Mouse (Mus musculus): Measurements from ENCODE around the gene Hoxa13. TPM values are rescaled to one million over a fixed set of nuclear protein-coding genes. Genes with fewer than 3 reads are reported as not detected.
A peak's percentile ranks its signal among the peaks of the same experiment; 100 is the strongest.

Hoxa13 gene
- total RNA-seq (2021) = not detected
- long read RNA-seq, experiment 1 = 0 reads
- long read RNA-seq, experiment 2 = 0 reads

DNA sequence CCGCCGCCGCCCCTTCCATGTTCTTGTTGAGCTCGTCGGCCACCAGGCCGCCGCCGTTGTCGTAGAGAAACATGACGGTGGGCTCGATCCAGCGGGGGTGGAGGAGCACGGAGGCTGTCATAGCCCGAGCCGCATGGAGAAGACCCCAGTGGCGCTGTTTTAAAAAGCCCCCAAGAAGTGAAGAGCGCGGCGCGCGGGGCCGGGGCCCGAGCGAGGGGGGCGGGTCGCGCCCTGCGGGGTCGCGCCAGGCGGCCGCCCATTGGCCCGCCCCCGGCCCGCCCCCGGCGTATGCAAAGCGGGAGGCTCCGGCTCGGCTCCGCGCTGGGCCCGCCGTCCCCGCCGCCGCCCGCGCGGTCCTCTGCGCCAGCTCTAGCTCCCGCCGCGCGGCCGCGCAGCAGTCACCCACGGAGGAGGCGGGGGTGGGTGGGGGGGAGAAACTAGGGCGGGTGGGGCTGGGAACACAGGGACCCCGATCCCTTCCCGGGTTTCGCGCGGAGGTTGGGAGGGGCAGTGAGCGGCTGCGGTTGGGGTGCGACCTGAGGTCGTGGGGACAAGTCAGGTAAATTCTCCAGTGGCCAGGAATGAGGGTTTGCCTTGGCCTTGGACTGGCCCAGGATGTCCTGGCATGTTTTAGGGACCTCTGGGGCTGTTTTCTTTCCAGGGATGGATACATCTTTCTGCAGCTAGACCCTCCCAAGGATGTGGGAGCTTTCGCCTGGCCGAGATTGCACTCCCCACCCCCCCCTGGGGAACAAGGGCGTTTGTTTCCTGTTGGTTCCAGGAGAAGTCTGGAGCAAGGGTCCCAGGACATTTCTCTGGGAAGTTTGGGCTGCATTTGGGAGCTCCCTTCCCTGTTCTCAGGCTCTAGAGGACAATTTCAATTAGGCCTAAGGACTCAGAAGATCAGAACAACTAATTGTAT, at the start of gene Hoxa13:
TSS of gene Hoxa13 (minus strand) at position 227 of the 922 bp plus-strand sequence.
- DNase-seq (ENCODE audit: low spot score in 2 of 2) = no peak

DNA sequence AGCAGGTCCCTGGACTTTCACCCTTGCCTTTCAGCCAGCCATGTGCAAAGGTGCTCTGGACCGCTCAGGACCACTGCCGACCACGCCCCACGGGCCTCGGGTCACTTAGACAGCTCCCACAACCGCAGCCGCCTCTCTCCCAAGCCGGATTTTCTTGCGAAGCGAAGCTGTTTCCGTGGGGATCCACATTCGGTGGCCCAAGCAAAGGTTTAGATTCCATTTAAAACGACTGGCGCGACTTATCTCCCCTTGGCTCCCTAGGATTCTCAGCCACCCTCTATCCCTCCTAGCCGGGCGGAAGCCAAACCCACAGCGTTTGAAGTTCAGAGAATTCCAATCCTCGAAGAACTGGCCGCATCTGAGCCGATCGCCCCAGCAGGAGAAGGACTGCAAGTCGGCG, 49.7 kb upstream of the Hoxa13 start:
- DNase-seq (ENCODE audit: low spot score in 2 of 2) = no peak

DNA sequence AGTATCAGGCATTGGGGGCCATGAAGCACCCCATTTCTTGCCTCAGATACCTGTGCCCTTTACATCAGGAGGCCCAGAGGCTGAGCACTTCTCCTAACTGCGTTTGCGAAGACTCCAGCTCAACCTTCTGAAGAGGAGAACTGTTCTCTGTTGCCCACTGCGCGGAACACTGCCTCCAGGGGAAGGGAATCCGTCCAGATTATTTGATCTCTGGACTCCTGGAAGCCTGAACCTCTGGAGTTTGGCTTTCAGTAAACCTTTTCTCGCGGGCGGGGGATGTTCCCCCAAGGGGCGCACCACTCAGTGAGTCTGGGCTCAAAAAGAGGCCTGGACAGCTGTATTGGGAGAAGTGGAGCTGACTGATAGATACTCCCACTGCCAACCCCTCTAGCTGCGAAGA, 49.1 kb upstream of the Hoxa13 start:
- no peak for DNase-seq (ENCODE audit: low spot score in 2 of 2)

DNA sequence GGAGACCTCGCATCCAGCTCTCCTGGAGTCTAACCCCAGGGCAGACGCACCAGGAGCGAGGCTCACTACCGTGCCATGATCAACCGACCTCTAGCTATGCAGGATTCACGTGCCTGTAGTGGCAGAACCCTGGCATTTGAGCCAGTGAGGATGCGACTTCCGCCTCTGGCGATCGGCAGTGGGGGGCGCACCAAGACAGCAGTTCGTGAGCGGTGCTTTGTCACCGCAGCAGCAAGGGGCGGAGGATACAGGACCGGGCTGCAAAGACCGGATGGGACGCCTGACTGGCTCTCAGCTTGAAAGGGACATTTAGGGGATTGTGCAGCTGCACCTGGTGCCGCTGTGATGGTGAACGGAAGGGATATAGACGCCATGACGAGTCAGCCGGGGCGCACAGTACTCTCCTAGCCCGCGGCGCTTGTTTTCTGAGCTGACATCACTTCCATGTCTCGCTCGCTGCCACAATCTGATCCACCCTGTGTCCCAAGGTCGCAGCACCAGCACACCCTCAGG, 45.3 kb upstream of the Hoxa13 start:
- peak; percentile 55 to 62 for DNase-seq (ENCODE audit: low spot score in 2 of 2)

GRCm38 (mm10) chr6:52303426-52303825, 42.7 kb upstream of the Hoxa13 start:
- no peak for DNase-seq (ENCODE audit: low spot score in 2 of 2)

DNA sequence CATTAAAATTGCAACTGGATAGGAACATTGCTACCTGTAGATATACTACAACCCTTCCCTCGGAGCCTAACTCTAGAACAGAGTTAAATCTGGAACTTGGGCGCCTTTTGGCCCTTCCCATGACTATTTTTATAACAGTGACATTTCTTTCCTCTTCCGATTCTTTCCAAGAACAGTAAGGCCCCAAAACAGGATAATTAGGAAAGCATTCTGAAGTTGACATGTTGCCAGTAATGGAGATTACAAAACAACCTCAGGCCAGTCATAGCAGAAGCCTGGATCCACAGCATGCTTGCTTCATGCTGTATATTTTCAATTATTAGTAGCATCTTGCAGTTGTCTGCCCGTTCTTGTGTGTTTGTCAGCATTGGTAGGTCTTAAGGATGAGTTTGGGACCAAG, 40.1 kb upstream of the Hoxa13 start:
- no peak for DNase-seq (ENCODE audit: low spot score in 2 of 2)

GRCm38 (mm10) chr6:52298511-52298910, 37.8 kb upstream of the Hoxa13 start:
- DNase-seq (ENCODE audit: low spot score in 2 of 2) = no peak

DNA sequence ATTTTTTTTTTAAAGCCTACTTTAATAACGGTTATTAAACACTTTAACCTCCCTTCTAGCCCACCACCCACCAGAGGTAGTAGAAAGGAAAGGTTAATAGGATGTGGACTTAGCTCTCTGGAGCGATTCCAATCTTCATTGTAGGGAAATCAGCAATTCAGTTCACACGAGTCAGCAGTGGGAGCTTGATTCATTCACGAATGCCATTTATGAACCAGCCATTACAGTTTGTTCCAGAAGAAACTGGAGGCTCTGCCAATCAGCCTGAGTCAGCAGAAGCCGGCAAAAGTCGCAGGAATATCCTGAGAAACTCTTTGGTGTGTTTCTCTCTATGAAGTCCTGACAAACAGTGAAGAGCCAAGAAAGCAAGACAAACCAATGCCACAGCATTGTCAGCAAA, 33.9 kb upstream of the Hoxa13 start:
- no peak for DNase-seq (ENCODE audit: low spot score in 2 of 2)

GRCm38 (mm10) chr6:52292328-52292727, 31.6 kb upstream of the Hoxa13 start:
- DNase-seq (ENCODE audit: low spot score in 2 of 2) = no peak

DNA sequence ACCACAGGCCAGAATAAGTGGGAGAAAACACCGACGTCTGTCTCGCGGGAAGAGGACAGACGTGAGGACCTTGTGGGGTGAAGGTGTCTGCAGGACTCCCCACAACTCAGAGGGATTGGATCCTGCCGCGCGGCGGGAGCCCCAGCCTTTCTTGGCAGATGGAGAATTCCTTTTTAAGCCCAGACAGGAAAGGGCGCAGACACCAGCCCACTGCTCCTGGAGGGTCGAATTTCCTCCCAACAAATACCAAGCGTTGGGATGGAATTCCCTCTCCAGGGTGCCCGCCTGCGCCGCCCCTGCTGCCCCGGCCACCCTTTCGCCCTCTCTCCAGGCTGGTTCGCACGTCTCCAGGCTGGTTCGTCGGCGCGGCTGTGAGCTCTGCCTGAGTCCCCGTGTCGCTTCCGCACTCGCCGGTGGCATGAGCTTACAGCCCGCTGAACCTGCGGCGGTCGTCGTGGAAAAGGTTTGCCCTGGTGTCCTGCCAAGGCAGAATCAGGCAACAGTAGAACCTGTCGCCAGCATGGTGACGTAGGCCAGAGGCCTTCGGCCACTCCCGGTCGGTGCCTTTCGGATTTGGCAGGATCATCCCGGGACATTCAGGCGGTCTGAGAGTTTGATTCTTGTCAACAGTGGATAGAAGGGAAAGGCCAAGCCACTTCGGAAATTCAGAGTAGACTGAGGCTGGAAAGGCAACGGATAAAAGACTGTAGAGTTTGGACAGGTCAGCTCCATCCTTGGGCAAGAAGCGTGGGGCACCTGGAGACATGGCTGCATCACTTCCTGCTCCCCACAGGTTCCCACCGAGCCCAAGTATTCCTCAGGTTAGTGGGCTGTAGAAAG, 30.6 kb upstream of the Hoxa13 start:
- DNase-seq (ENCODE audit: low spot score in 2 of 2) = no peak

DNA sequence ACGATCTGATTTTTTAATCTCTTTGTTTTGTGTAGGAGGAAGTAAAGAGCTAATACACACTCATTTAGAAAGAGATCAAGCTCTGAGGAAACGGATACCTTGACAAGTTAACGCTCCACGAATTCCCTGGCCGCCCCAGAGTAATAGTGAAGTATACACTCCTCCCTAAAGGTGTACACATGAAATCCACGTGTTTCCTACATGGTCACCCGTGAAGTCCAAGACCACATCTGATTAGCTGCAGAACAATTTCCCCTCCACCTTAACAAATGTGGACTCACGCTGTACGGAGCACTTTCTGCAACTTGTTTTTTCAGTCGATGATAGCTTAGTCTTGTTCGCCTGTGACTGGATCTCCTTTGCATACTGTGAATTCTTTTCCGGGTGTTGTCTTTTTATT, 29.5 kb upstream of the Hoxa13 start:
- DNase-seq (ENCODE audit: low spot score in 2 of 2) = no peak

DNA sequence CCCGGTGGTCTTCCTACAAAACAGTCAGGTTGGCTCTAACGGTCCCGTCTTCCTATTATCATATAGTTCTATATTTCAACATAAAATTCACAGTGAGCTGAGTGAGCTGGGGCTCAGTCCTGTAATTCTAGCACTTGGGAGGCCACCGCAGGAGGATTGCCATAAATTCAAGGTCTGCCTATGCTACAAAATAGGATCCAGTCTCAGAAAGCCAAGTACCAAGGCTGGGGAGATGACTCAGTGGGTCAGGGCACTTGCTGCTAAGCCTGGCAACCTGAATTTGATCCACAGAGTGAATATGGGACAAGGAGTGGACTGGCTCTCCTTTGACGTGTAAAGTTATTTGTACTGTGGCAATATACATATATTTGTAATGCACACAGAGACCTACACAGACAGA, 23.2 kb upstream of the Hoxa13 start:
- no peak for DNase-seq (ENCODE audit: low spot score in 2 of 2)

DNA sequence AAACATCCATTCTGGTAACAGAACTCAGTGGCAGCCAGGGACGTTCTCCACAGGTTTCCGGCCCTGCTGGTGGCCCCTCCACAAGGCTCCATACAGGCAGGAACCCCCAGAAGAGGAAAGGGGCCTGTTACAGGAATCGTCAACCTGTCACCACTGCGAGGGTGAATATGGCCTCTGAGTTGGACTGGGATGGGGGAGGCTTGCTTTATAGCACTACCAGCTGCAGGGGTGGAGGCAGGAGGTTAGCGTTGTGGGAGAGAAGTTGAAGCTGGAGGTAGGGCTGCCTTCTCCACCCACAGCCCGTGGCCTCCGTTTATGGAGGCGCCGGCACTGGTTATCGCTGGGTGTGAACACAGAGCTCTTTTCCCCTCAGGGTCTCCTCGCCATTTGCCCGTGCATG, 20.4 kb upstream of the Hoxa13 start:
- DNase-seq (ENCODE audit: low spot score in 2 of 2) = no peak

- no peak for DNase-seq (ENCODE audit: low spot score in 2 of 2)
These were observed 16.2 kb upstream of the Hoxa13 start for GRCm38 (mm10) chr6:52276920-52277319.

DNA sequence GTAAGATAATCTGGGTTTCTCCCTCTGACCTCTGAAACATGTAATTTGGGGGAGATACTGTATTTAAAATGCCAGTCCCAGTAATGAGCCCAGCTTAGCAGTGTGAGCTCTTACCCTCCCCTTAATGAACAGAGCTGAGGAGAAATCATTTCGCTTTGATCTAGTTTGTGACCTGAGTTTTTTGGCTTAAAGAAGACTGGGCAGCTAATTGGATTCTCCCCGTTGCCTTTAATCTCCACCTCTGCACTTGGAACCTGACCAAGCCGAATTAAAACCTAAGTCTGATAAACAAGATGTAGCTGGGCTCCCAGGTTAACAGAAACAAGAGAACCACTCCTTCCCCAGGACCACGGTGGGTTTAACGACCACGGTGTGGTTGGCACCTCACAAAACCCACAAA, 15.7 kb upstream of the Hoxa13 start:
- no peak for DNase-seq (ENCODE audit: low spot score in 2 of 2)

- DNase-seq (ENCODE audit: low spot score in 2 of 2) = no peak
These were observed 15.0 kb upstream of the Hoxa13 start for GRCm38 (mm10) chr6:52275563-52276280.

DNA sequence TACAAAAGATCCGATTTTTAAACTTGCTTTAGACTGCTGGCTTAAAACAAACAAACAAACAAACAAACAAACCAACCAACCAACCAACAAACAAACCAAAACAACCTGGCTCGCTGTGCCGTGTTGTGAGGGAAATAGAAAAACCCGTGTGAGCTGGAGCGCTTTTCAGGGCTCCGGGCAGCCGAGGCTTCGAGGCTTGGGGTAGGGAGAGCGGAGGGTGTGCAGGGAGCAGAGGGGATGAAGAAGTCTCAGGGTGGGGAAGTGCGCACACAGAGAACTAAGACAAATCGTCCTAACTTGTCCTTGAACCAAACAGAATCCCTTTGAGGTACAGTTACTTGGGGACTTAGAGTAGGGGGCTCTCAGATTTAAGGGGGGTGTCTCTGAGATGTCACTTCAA, 13.9 kb upstream of the Hoxa13 start:
- no peak for DNase-seq (ENCODE audit: low spot score in 2 of 2)

GRCm38 (mm10) chr6:52273656-52274280, 13.1 kb upstream of the Hoxa13 start:
- DNase-seq (ENCODE audit: low spot score in 2 of 2) = no peak

- DNase-seq (ENCODE audit: low spot score in 2 of 2) = no peak
These were observed 12.3 kb upstream of the Hoxa13 start for GRCm38 (mm10) chr6:52272766-52273655.
